Mouse (Mus musculus): Measurements from ENCODE around the gene Ccdc28b.

- TF ChIP-seq CTCF (conservative IDR thresholded peaks at IDR 0.05; ENCODE audit: insufficient read depth, insufficient read length, low read depth, low read length) (no peak), POLR2A (IDR thresholded peaks at IDR 0.05; ENCODE audit: low read depth, low read length) (no peak)
These were observed 41.5 kb downstream of the Ccdc28b start for GRCm38 (mm10) chr4:129582251-129582650.
